Mouse (Mus musculus) adrenal gland, postnatal 4 days (tissue): Measurements from ENCODE around the gene Spata21. TPM values are rescaled to one million over a fixed set of nuclear protein-coding genes. Genes with fewer than 3 reads are reported as not detected.

Source experiments
- DNase-seq, 2 experiments: peaks; one replicate each; pipeline ENCODE4 v3.0.0; 2021 to 2022; ENCODE audit warnings: low spot score in 2 of 2, mixed read lengths in 2 of 2
- total RNA-seq, 2 experiments: library from RNA; stranded (reverse); gene quantifications; 2 replicates each; pipeline ENCODE4 v1.2.3; 2021

Spata21 gene
- total RNA-seq, 2 experiments from 2014 or later, result 0.68 to 0.81 TPM

GRCm38 (mm10) chr4:141149116-141149515 lies 61.0 kb downstream of the Spata21 start:
- no peak for DNase-seq

- DNase-seq, result no peak
Observed at GRCm38 (mm10) chr4:141157485-141157884, 69.4 kb downstream of the Spata21 start.

- no peak for DNase-seq
Observed at GRCm38 (mm10) chr4:141158609-141159008, 70.5 kb downstream of the Spata21 start.

GRCm38 (mm10) chr4:141159093-141159492 lies 71.0 kb downstream of the Spata21 start:
- DNase-seq, result no peak

- no peak for DNase-seq
Observed at GRCm38 (mm10) chr4:141159666-141160065, 71.5 kb downstream of the Spata21 start.

GRCm38 (mm10) chr4:141160193-141160592 lies 72.1 kb downstream of the Spata21 start:
- no peak for DNase-seq

- DNase-seq, result no peak
Observed at GRCm38 (mm10) chr4:141161699-141162208, 73.6 kb downstream of the Spata21 start.

Other genes starting within 250 kb of the Spata21 start
- gene Padi1, start 242.6 kb upstream of the Spata21 start, total RNA-seq, result not detected
- 1 to 10 TPM; 6.7 to 9.5 TPM for gene Padi2, start 182.0 kb upstream of the Spata21 start, total RNA-seq
- 100 to 1,000 TPM; 271 to 305 TPM for gene Sdhb, start 127.1 kb upstream of the Spata21 start, total RNA-seq
- 10 to 100 TPM; 58.8 to 63.5 TPM for gene Atp13a2, start 101.5 kb upstream of the Spata21 start, total RNA-seq
- 100 to 1,000 TPM in 1 of 2 experiments, 10 to 100 TPM in 1; 98.0 to 106 TPM for gene Mfap2, start 77.9 kb upstream of the Spata21 start, total RNA-seq
- 10 to 100 TPM; 16.3 to 24.0 TPM for gene Crocc, start 27.8 kb upstream of the Spata21 start, total RNA-seq
- gene Necap2, start 10.0 kb upstream of the Spata21 start, total RNA-seq, result 10 to 100 TPM; 66.0 to 69.1 TPM
- 100 to 1,000 TPM; 115 to 132 TPM for gene Szrd1, start 51.4 kb downstream of the Spata21 start, total RNA-seq
- 10 to 100 TPM; 25.3 to 25.9 TPM for gene Fbxo42, start 59.6 kb downstream of the Spata21 start, total RNA-seq
- 1 to 10 TPM; 2.5 to 2.7 TPM for gene Rsg1, start 125.6 kb downstream of the Spata21 start, total RNA-seq
- gene Arhgef19, start 151.2 kb downstream of the Spata21 start, total RNA-seq, result 10 to 100 TPM; 37.5 to 39.2 TPM
- 10 to 100 TPM; 19.0 to 21.5 TPM for gene Epha2, start 212.9 kb downstream of the Spata21 start, total RNA-seq